Comparison of ENCODE assay signal across 29 mouse cellular contexts in the genomic region with DNA sequence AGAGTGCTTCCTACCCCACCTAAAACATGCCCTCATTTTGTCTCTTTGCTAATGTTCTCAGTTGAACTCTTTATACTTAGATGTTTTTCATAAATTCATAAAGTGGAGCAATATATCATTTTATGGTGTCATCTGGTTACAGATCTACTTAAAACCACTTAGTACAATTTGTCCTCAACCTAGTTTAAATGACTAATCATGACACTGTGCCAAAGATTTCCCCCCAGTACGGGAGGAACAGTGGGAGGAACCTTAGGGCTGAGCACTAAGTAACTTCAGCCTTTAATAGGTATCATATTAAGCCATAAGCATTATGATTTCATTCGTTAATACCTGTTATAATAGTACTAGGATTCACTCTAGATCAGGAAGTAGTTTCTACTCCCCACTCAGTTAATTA. TPM values are rescaled to one million over a fixed set of nuclear protein-coding genes. Genes with fewer than 3 reads are reported as not detected.
"Had no signal": no experiment of that assay in that cellular context is flagged by ENCODE, and none has a peak within 500 bp of the region (broad histone marks: within the 10 kb centered on the region; RNA-seq: fewer than 3 reads in every experiment).

No protein-coding gene starts in this region.

- H3K4me3 ChIP-seq: gastrocnemius, adult 2 months; heart, adult 2 months; heart, embryonic 13.5 days; heart, embryonic 15.5 days; hindbrain, embryonic 10.5 days; hindbrain, embryonic 13.5 days; hindbrain, embryonic 15.5 days; kidney, embryonic 15.5 days; limb, embryonic 13.5 days; limb, embryonic 15.5 days; liver, embryonic 12.5 days had no signal

- H3K27ac ChIP-seq: gastrocnemius, adult 2 months; heart, adult 2 months; heart, embryonic 13.5 days; heart, embryonic 15.5 days; hindbrain, embryonic 10.5 days; hindbrain, embryonic 13.5 days; hindbrain, embryonic 15.5 days; hindbrain, postnatal 0 days; kidney, embryonic 15.5 days; kidney, postnatal 0 days; limb, embryonic 13.5 days; limb, embryonic 15.5 days; liver, embryonic 12.5 days; liver, embryonic 14.5 days had no signal

- H3K4me1 ChIP-seq: heart, embryonic 13.5 days; heart, embryonic 15.5 days; hindbrain, embryonic 10.5 days; hindbrain, embryonic 13.5 days; hindbrain, embryonic 15.5 days; kidney, embryonic 15.5 days; limb, embryonic 13.5 days; limb, embryonic 15.5 days; liver, embryonic 12.5 days had no signal

- H3K27me3 ChIP-seq: heart, embryonic 13.5 days; heart, embryonic 15.5 days; hindbrain, embryonic 13.5 days; hindbrain, embryonic 15.5 days; kidney, embryonic 15.5 days; limb, embryonic 13.5 days; limb, embryonic 15.5 days; liver, embryonic 12.5 days had no signal

- DNase-seq: gastrocnemius, adult 2 months; gastrocnemius, postnatal 10 days; gastrocnemius, postnatal 25 days; heart, adult 2 months; heart, postnatal 14 days; heart, postnatal 4 days; kidney, adult 11 months; kidney, adult 2 months; kidney, adult 9 months; kidney, postnatal 14 days; kidney, postnatal 36 days; layer of hippocampus, adult 9-11 months; layer of hippocampus, postnatal 36 days; left cerebral cortex, postnatal 4 days had no signal

- H3K36me3 ChIP-seq: heart, embryonic 13.5 days; heart, embryonic 15.5 days; hindbrain, embryonic 10.5 days; hindbrain, embryonic 13.5 days; hindbrain, embryonic 15.5 days; kidney, embryonic 15.5 days; limb, embryonic 13.5 days; limb, embryonic 15.5 days; liver, embryonic 12.5 days had no signal

- H3K4me2 ChIP-seq: heart, embryonic 11.5 days; heart, embryonic 13.5 days; heart, embryonic 15.5 days; hindbrain, embryonic 13.5 days; hindbrain, embryonic 15.5 days; kidney, embryonic 15.5 days; limb, embryonic 13.5 days; limb, embryonic 15.5 days; liver, embryonic 12.5 days had no signal

- ATAC-seq: hindbrain, postnatal 0 days; liver, embryonic 12.5 days had no signal

- H3K9me3 ChIP-seq: heart, embryonic 13.5 days; heart, embryonic 15.5 days; hindbrain, embryonic 10.5 days; hindbrain, embryonic 13.5 days; hindbrain, embryonic 15.5 days; kidney, embryonic 15.5 days; limb, embryonic 13.5 days; limb, embryonic 15.5 days; liver, embryonic 12.5 days had no signal

- H3K9ac ChIP-seq: heart, embryonic 13.5 days; heart, embryonic 15.5 days; hindbrain, embryonic 13.5 days; hindbrain, embryonic 15.5 days; kidney, embryonic 15.5 days; limb, embryonic 13.5 days; limb, embryonic 15.5 days; liver, embryonic 12.5 days; liver, embryonic 14.5 days had no signal

RNA-seq across cellular contexts. Expression of a gene that starts 17.6 kb away (rescaled TPM):
- total RNA-seq: gastrocnemius, postnatal 10 days; gastrocnemius, postnatal 25 days; granulocyte monocyte progenitor cell, adult 5-6 weeks; hindbrain, postnatal 0 days had no signal
- polyA plus RNA-seq: hindbrain, embryonic 10.5 days; hindbrain, embryonic 13.5 days; hindbrain, embryonic 15.5 days; limb, embryonic 11.5 days; limb, embryonic 13.5 days had no signal
